9 mouse cellular contexts compared by ENCODE assay signal in the genomic region with DNA sequence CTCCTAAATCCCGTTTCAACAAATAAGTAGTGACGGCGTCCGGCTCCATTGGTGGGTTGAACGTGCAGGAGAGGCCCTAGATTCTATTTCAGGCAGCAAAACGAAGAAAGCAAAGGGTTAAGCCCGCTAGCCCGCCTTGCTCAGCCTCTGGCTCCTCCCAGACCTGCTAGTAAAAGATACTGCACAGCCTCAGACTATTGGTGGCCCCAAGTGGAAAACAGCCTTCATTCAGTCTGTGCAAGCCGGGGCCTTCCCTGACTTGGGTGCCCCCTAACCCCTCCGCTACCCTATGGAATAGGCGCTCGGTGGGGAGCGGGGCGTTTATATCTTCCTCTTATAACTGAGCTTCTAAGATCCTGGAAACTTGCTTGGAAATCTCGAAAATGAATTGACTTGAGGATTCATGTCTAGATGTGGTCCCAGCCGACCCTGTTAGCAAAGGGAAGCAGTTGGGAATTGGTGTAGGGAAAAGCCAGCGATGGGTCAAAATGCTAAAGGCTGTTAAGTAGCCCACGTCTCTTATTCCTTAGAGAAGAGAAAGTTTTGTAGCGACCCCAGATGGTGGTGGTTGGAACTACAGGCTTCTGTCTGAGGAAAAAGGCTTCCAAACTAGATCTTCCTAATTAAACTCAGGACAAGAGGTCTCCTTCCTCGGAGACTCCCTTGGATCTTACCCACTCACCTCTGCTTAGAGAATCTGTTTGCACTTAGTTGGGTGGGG. TPM values are rescaled to one million over a fixed set of nuclear protein-coding genes. Genes with fewer than 3 reads are reported as not detected.
A peak's percentile ranks its signal among the peaks of the same experiment; 100 is the strongest.
DNase-seq lines count a peak whose midpoint lies in the region; ATAC-seq and TF ChIP-seq lines count a peak whose summit lies in the region.
"Had no signal": no experiment of that assay in that cellular context is flagged by ENCODE, and none has a peak within 500 bp of the region (broad histone marks: within the 10 kb centered on the region; RNA-seq: fewer than 3 reads in every experiment).

No protein-coding gene starts in this region.

- peak overlapping the region; percentile 89 for H3K27ac ChIP-seq in embryonic facial prominence, embryonic 10.5 days (replicated peaks)
- H3K27ac ChIP-seq in heart, embryonic 10.5 days: peak overlapping the region; percentile 86
- H3K27ac ChIP-seq in kidney, embryonic 14.5 days (ENCODE audit: low read depth, low read length): peak overlapping the region; percentile 76
- H3K27ac ChIP-seq in liver, embryonic 12.5 days: peak overlapping the region; percentile 98
- H3K27ac ChIP-seq in stomach, postnatal 0 days (replicated peaks): peak overlapping the region; percentile 75

- peak; percentile 51 for ATAC-seq in kidney, embryonic 14.5 days (ENCODE audit: low FRiP score, low TSS enrichment)
- peak; percentile 88 for ATAC-seq in liver, embryonic 12.5 days
- peak; percentile 65 for ATAC-seq in stomach, postnatal 0 days (ENCODE audit: low FRiP score, low TSS enrichment)

- peaks cover 12% of the 10 kb centered on the region; the same call in 1 of the 2 replicates for H3K27me3 ChIP-seq in embryonic facial prominence, embryonic 10.5 days (replicated peaks; ENCODE audit: low read depth, poor library complexity, severe bottlenecking)
- H3K27me3 ChIP-seq in heart, embryonic 10.5 days (ENCODE audit: insufficient read depth, poor library complexity, severe bottlenecking): no peaks in the 10 kb centered on the region
- H3K27me3 ChIP-seq in kidney, embryonic 14.5 days (ENCODE audit: control insufficient read depth, insufficient read depth, low read length): no peaks in the 10 kb centered on the region
- H3K27me3 ChIP-seq in liver, embryonic 12.5 days (replicated peaks): peaks cover 8% of the 10 kb centered on the region; the same call in 1 of the 2 replicates
- no peaks in the 10 kb centered on the region for H3K27me3 ChIP-seq in stomach, postnatal 0 days (ENCODE audit: control insufficient read depth, insufficient read depth, low read length)

- peak; percentile 73 for DNase-seq in CD4-positive, CD25-positive, alpha-beta regulatory T cell, adult 2 months (ENCODE audit: low read depth, low spot score)
- peak; percentile 80 for DNase-seq in adrenal gland, postnatal 10 days
- DNase-seq in embryonic facial prominence, embryonic 10.5 days (ENCODE audit: low spot score): peak; percentile 89
- peak; percentile 95 for DNase-seq in heart, embryonic 10.5 days (ENCODE audit: low spot score)
- peak; percentile 80 for DNase-seq in neural tube, embryonic 10.5 days (ENCODE audit: extremely low spot score, low spot score)
- peak; percentile 81 for DNase-seq in stomach, postnatal 0 days (ENCODE audit: low spot score)

- peak; percentile 74 for TF ChIP-seq CTCF in stomach, postnatal 0 days (IDR thresholded peaks at IDR 0.05; ENCODE audit: low read depth)

- peak overlapping the region; percentile 94 for H3K4me2 ChIP-seq in kidney, embryonic 14.5 days (replicated peaks; ENCODE audit: low read depth, low read length)
- peak overlapping the region; percentile 96 for H3K4me2 ChIP-seq in liver, embryonic 12.5 days
- H3K4me2 ChIP-seq in stomach, postnatal 0 days (replicated peaks; ENCODE audit: low read depth): peak overlapping the region; percentile 96

- under 1% methylated on average over 20 of the region's 20 CpGs for WGBS in embryonic facial prominence, embryonic 10.5 days
- WGBS in heart, embryonic 10.5 days: under 1% methylated on average over 20 of the region's 20 CpGs
- WGBS in kidney, embryonic 14.5 days: 1% methylated on average over 20 of the region's 20 CpGs
- WGBS in liver, embryonic 12.5 days (ENCODE audit: insufficient replicate concordance): 2% methylated on average over 20 of the region's 20 CpGs
- WGBS in stomach, postnatal 0 days: under 1% methylated on average over 20 of the region's 20 CpGs

- H3K36me3 ChIP-seq in embryonic facial prominence, embryonic 10.5 days (replicated peaks): peaks cover 8% of the 10 kb centered on the region
- H3K36me3 ChIP-seq in heart, embryonic 10.5 days: peaks cover 8% of the 10 kb centered on the region
- no peaks in the 10 kb centered on the region for H3K36me3 ChIP-seq in kidney, embryonic 14.5 days (ENCODE audit: control insufficient read depth, insufficient read depth, low read length)
- H3K36me3 ChIP-seq in liver, embryonic 12.5 days: peaks cover 12% of the 10 kb centered on the region
- H3K36me3 ChIP-seq in stomach, postnatal 0 days (ENCODE audit: control insufficient read depth, insufficient read depth, low read length): no peaks in the 10 kb centered on the region

- no peak for TF ChIP-seq EP300 in stomach, postnatal 0 days (optimal IDR thresholded peaks at IDR 0.05)

- peaks cover 55% of the 10 kb centered on the region for H3K4me1 ChIP-seq in embryonic facial prominence, embryonic 10.5 days
- H3K4me1 ChIP-seq in heart, embryonic 10.5 days: peaks cover 48% of the 10 kb centered on the region
- H3K4me1 ChIP-seq in kidney, embryonic 14.5 days (ENCODE audit: control insufficient read depth, insufficient read depth, low read length): peaks cover 15% of the 10 kb centered on the region; the same call in 1 of the 2 replicates
- H3K4me1 ChIP-seq in liver, embryonic 12.5 days: peaks cover 55% of the 10 kb centered on the region
- H3K4me1 ChIP-seq in stomach, postnatal 0 days (replicated peaks; ENCODE audit: control insufficient read depth, insufficient read depth): no peaks in the 10 kb centered on the region

- H3K9ac ChIP-seq in kidney, embryonic 14.5 days (ENCODE audit: low read depth, low read length): peak overlapping the region; percentile 51; the same call in 1 of the 2 replicates
- H3K9ac ChIP-seq in liver, embryonic 12.5 days: peak overlapping the region; percentile 84
- H3K9ac ChIP-seq in stomach, postnatal 0 days (ENCODE audit: low read length): no peak overlapping the region

- no peaks in the 10 kb centered on the region for H3K9me3 ChIP-seq in embryonic facial prominence, embryonic 10.5 days
- H3K9me3 ChIP-seq in heart, embryonic 10.5 days: no peaks in the 10 kb centered on the region
- H3K9me3 ChIP-seq in kidney, embryonic 14.5 days (ENCODE audit: control insufficient read depth, low read length): no peaks in the 10 kb centered on the region
- H3K9me3 ChIP-seq in liver, embryonic 12.5 days (replicated peaks): no peaks in the 10 kb centered on the region
- H3K9me3 ChIP-seq in stomach, postnatal 0 days (ENCODE audit: control insufficient read depth, low read length): no peaks in the 10 kb centered on the region

- H3K4me3 ChIP-seq in embryonic facial prominence, embryonic 10.5 days: peak overlapping the region; percentile 83
- peak overlapping the region; percentile 69 for H3K4me3 ChIP-seq in heart, embryonic 10.5 days
- peak overlapping the region; percentile 73 for H3K4me3 ChIP-seq in kidney, embryonic 14.5 days (ENCODE audit: low read length)
- H3K4me3 ChIP-seq in liver, embryonic 12.5 days: peak overlapping the region; percentile 71
- H3K4me3 ChIP-seq in stomach, postnatal 0 days (ENCODE audit: low read depth, low read length): peak overlapping the region; percentile 61

RNA-seq across cellular contexts. Expression of a gene that starts 0.9 kb away (rescaled TPM):
- total RNA-seq in adrenal gland, postnatal 10 days (2021): 10 to 100 TPM in 1 of 2 experiments, 1 to 10 TPM in 1; 8.7 to 10.3 TPM
- 12.5 and 12.9 TPM in 2 replicates for polyA plus RNA-seq in embryonic facial prominence, embryonic 10.5 days (2016; fragmentation: Nextera tagmentation; extraction: Ambion mirVana)
- 19.0 and 20.1 TPM in 2 replicates for polyA plus RNA-seq in heart, embryonic 10.5 days (2016; fragmentation: Nextera tagmentation; extraction: Ambion mirVana)
- polyA plus RNA-seq in kidney, embryonic 14.5 days (2014; fragmentation: Nextera tagmentation; extraction: Ambion mirVana): 6.9 and 10.3 TPM in 2 replicates
- polyA plus RNA-seq in liver, embryonic 12.5 days (2016; fragmentation: Nextera tagmentation; extraction: Ambion mirVana): 15.1 and 16.7 TPM in 2 replicates
- 2.8 and 3.4 TPM in 2 replicates for polyA plus RNA-seq in stomach, postnatal 0 days (2015; fragmentation: Nextera tagmentation; extraction: Ambion mirVana)

RNA-seq across cellular contexts. Expression of a gene that starts 11.9 kb away (rescaled TPM):
- not detected for total RNA-seq in adrenal gland, postnatal 10 days (2021)
- polyA plus RNA-seq in embryonic facial prominence, embryonic 10.5 days (2016; fragmentation: Nextera tagmentation; extraction: Ambion mirVana): not detected in 2 replicates
- polyA plus RNA-seq in heart, embryonic 10.5 days (2016; fragmentation: Nextera tagmentation; extraction: Ambion mirVana): not detected in 2 replicates
- polyA plus RNA-seq in kidney, embryonic 14.5 days (2014; fragmentation: Nextera tagmentation; extraction: Ambion mirVana): not detected in 2 replicates
- not detected in 2 replicates for polyA plus RNA-seq in liver, embryonic 12.5 days (2016; fragmentation: Nextera tagmentation; extraction: Ambion mirVana)
- polyA plus RNA-seq in stomach, postnatal 0 days (2015; fragmentation: Nextera tagmentation; extraction: Ambion mirVana): 3.3 and 5.4 TPM in 2 replicates
- total RNA-seq: layer of hippocampus, adult 18-20 months had no signal

RNA-seq across cellular contexts. Expression of a gene that starts 18.4 kb away (rescaled TPM):
- total RNA-seq in adrenal gland, postnatal 10 days (2021): not detected
- 0.32 and 0.49 TPM in 2 replicates for polyA plus RNA-seq in embryonic facial prominence, embryonic 10.5 days (2016; fragmentation: Nextera tagmentation; extraction: Ambion mirVana)
- polyA plus RNA-seq in heart, embryonic 10.5 days (2016; fragmentation: Nextera tagmentation; extraction: Ambion mirVana): 3.0 TPM in 1 of 2 replicates, not detected in the other
- polyA plus RNA-seq in kidney, embryonic 14.5 days (2014; fragmentation: Nextera tagmentation; extraction: Ambion mirVana): not detected in 2 replicates
- polyA plus RNA-seq in liver, embryonic 12.5 days (2016; fragmentation: Nextera tagmentation; extraction: Ambion mirVana): 0.32 TPM in 1 of 2 replicates, not detected in the other
- 63.0 and 64.3 TPM in 2 replicates for polyA plus RNA-seq in stomach, postnatal 0 days (2015; fragmentation: Nextera tagmentation; extraction: Ambion mirVana)
- total RNA-seq: layer of hippocampus, adult 18-20 months had no signal

RNA-seq across cellular contexts. Expression of a gene that starts 47.9 kb away (rescaled TPM):
- total RNA-seq in adrenal gland, postnatal 10 days (2021): 10 to 100 TPM; 44.1 to 53.0 TPM
- polyA plus RNA-seq in embryonic facial prominence, embryonic 10.5 days (2016; fragmentation: Nextera tagmentation; extraction: Ambion mirVana): 0.28 and 0.51 TPM in 2 replicates
- 0.83 and 0.94 TPM in 2 replicates for polyA plus RNA-seq in heart, embryonic 10.5 days (2016; fragmentation: Nextera tagmentation; extraction: Ambion mirVana)
- polyA plus RNA-seq in kidney, embryonic 14.5 days (2014; fragmentation: Nextera tagmentation; extraction: Ambion mirVana): 0.38 and 0.43 TPM in 2 replicates
- 0.50 and 0.51 TPM in 2 replicates for polyA plus RNA-seq in liver, embryonic 12.5 days (2016; fragmentation: Nextera tagmentation; extraction: Ambion mirVana)
- polyA plus RNA-seq in stomach, postnatal 0 days (2015; fragmentation: Nextera tagmentation; extraction: Ambion mirVana): 3.0 and 3.4 TPM in 2 replicates
- total RNA-seq: layer of hippocampus, adult 18-20 months had no signal

RNA-seq across cellular contexts. Expression of a gene that starts 56.1 kb away (rescaled TPM):
- 1 to 10 TPM; 2.4 to 6.6 TPM for total RNA-seq in adrenal gland, postnatal 10 days (2021)
- not detected in 2 replicates for polyA plus RNA-seq in embryonic facial prominence, embryonic 10.5 days (2016; fragmentation: Nextera tagmentation; extraction: Ambion mirVana)
- polyA plus RNA-seq in heart, embryonic 10.5 days (2016; fragmentation: Nextera tagmentation; extraction: Ambion mirVana): 0.25 and 1.3 TPM in 2 replicates
- 0.09 TPM in 1 of 2 replicates, not detected in the other for polyA plus RNA-seq in kidney, embryonic 14.5 days (2014; fragmentation: Nextera tagmentation; extraction: Ambion mirVana)
- polyA plus RNA-seq in liver, embryonic 12.5 days (2016; fragmentation: Nextera tagmentation; extraction: Ambion mirVana): 7.7 and 8.8 TPM in 2 replicates
- polyA plus RNA-seq in stomach, postnatal 0 days (2015; fragmentation: Nextera tagmentation; extraction: Ambion mirVana): 0.07 TPM in 1 of 2 replicates, not detected in the other
- total RNA-seq: layer of hippocampus, adult 18-20 months had no signal

Comparison
In these comparisons a context has a peak if more than half of its experiments do, and no peak if none do; other contexts are left out.
1. Peak in every context shown above with its lines: DNase-seq, ATAC-seq, H3K4me3 ChIP-seq and H3K27ac ChIP-seq.
2. RNA of a gene that starts 18.4 kb away (polyA plus RNA-seq): 63.0 to 64.3 TPM in stomach, postnatal 0 days; 3.0 TPM in heart, embryonic 10.5 days, 0.32 to 0.49 TPM in embryonic facial prominence, embryonic 10.5 days, 0.32 TPM in liver, embryonic 12.5 days and not detected in kidney, embryonic 14.5 days; every median in the first group is over 10 times any median in the second.